Mouse (Mus musculus): ENCODE measurements around the gene Cyp2a4. TPM values are rescaled to one million over a fixed set of nuclear protein-coding genes. Genes with fewer than 3 reads are reported as not detected.
"Not testable (repeated sequence)": the region's sequence is repeated elsewhere in the genome, so short reads cannot be mapped to it uniquely, and the experiment has no call there.

Gene Cyp2a4
- polyA plus RNA-seq (2015; fragmentation: Nextera tagmentation; extraction: Ambion mirVana) = not detected in 2 replicates

DNA sequence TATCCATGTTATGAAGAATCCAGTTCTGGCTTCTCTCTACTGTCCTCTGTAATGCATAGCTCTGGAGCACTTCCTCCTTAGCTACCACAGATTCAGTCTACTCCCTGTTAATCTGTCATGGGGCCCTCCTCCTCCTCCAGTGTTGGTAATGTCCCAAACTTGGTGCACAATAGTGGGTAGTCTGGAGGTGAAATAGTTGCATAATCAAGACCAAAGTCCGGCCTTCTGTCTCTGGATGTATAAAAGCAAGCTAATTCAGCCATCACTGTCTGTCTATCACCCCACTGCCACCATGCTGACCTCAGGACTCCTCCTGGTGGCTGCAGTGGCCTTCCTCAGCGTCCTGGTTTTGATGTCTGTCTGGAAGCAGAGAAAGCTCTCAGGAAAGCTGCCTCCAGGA, at the start of gene Cyp2a4:
Cyp2a4 (plus strand) TSS at position 244 of the 400 bp plus-strand sequence.
- 33% methylated on average over 2 of the region's 2 CpGs for WGBS (ENCODE audit: insufficient replicate concordance)
- not testable (repeated sequence) for H3K36me3 ChIP-seq; H3K27ac ChIP-seq; H3K9ac ChIP-seq; DNase-seq; H3K4me3 ChIP-seq (replicated peaks); H3K4me1 ChIP-seq (replicated peaks); ATAC-seq (ENCODE audit: low read depth); H3K4me2 ChIP-seq; H3K27me3 ChIP-seq; H3K9me3 ChIP-seq (replicated peaks)

DNA sequence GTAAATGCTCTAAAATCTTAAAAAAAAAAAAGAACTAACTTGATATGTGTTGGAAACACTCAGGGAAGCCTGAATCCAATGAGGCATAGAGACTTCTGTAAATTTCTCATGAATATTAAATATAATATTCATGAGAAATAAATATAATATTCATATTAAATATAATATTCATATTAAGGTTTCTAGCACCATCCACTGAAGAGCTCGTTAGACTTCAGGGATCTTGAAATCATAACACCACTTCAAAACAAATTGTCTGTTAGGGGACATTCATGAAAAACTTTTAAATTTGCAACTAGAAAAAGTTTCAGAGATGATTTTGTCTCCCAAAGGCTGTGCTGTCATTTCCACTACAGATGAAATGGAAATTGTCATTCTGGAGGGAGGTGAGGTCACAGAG, 46.9 kb upstream of the Cyp2a4 start, which contains the start of gene Vmn1r184:
Vmn1r184 (plus strand) TSS at position 301 of the 400 bp plus-strand sequence.
- not testable (repeated sequence) for H3K9ac ChIP-seq; DNase-seq; H3K4me1 ChIP-seq (replicated peaks); H3K4me2 ChIP-seq; H3K9me3 ChIP-seq (replicated peaks); H3K27me3 ChIP-seq; H3K27ac ChIP-seq; ATAC-seq (ENCODE audit: low read depth); H3K4me3 ChIP-seq (replicated peaks); H3K36me3 ChIP-seq
- WGBS (ENCODE audit: insufficient replicate concordance) = 54% methylated on average over 1 of the region's 1 CpGs

DNA sequence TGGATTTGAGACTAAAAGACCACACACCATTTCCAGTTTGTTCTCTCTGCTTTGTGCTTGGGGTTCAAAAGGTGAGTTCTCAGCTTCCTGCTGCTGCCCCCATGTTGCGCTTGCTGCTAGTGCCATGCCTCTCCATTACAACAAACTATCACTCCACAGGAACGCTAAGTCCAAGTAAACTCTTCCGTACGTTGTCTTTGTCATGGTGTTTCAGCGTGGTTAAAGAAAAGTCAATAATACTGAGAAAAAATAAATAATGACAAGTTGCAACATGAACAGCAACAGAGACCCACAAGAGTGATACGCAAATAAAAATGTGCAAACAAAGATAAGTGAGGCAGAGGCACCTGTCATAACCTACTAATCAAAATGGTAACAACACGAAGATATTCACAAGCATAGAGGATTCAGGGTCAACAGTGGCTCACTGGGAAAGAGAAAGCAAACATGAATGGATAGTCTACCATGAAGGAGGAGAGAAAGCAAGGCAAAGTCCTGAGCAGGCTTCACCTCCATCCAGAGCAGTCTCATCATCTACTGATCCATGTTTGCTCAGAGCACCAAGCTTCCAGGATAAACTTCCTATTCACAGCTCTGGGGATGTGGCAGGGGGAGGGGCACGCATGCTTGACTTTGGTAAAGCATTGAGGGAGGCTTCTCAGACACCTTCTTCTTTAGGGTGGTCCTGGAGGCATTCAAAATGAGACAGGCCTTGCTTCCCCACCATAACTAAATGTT, 3.4 kb upstream of the Cyp2a4 start:
- H3K27ac ChIP-seq; H3K9ac ChIP-seq; H3K36me3 ChIP-seq; H3K4me3 ChIP-seq (replicated peaks); ATAC-seq (ENCODE audit: low read depth); DNase-seq; H3K4me1 ChIP-seq (replicated peaks); H3K9me3 ChIP-seq (replicated peaks); H3K27me3 ChIP-seq; H3K4me2 ChIP-seq: not testable (repeated sequence)
- WGBS (ENCODE audit: insufficient replicate concordance) = 65% methylated on average over 8 of the region's 8 CpGs

DNA sequence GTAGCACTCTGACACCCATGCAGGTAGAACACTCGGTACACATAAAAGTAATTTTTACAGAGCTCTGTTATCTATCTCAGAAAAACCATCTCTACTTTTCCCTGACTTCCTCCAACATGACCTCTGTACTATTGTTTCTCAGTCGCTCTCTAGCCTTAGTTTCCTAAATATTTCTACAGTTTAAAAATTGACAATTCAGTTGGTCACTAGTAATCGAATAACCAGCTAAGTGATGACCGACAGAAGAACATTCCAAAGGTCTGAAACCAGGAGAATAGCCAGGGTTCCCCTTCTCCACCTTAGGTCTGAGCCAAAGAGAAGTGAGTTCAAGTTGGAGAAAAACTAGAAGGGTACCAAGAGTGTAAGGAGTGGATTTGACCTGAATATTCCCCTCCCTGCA, 4.8 kb downstream of the Cyp2a4 start:
- H3K27me3 ChIP-seq; H3K4me3 ChIP-seq (replicated peaks); H3K36me3 ChIP-seq; H3K9me3 ChIP-seq (replicated peaks); H3K4me2 ChIP-seq; H3K27ac ChIP-seq; H3K9ac ChIP-seq; H3K4me1 ChIP-seq (replicated peaks); DNase-seq; ATAC-seq (ENCODE audit: low read depth): not testable (repeated sequence)
- 61% methylated on average over 4 of the region's 4 CpGs for WGBS (ENCODE audit: insufficient replicate concordance)

DNA sequence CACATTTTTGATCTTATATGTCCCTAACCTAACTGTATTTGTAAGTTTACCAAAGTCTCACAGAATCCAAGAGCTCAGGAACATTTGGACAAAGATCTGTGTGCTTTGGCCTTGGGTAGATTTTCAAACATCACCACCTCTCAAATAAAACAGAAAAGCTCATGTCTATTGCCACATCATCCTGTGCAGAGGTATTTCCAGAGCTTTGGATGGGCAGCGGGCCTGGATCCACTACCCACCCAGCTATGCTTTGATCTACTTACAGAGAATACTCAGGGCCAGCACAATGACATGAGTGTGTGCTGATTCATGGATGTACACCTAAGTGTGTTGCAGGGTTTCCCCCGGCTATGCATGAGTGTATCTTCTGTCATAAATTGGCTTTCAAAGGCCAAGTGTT, 8.2 kb downstream of the Cyp2a4 start:
- H3K4me2 ChIP-seq; ATAC-seq (ENCODE audit: low read depth); H3K4me1 ChIP-seq (replicated peaks); H3K9me3 ChIP-seq (replicated peaks); H3K27me3 ChIP-seq; H3K36me3 ChIP-seq; H3K9ac ChIP-seq; DNase-seq; H3K27ac ChIP-seq; H3K4me3 ChIP-seq (replicated peaks): not testable (repeated sequence)
- WGBS (ENCODE audit: insufficient replicate concordance) = 58% methylated on average over 2 of the region's 2 CpGs

- not testable (repeated sequence) for H3K4me2 ChIP-seq; H3K27me3 ChIP-seq; H3K4me3 ChIP-seq (replicated peaks); DNase-seq; H3K36me3 ChIP-seq; H3K27ac ChIP-seq; H3K4me1 ChIP-seq (replicated peaks); ATAC-seq (ENCODE audit: low read depth); H3K9ac ChIP-seq; H3K9me3 ChIP-seq (replicated peaks)
- WGBS (ENCODE audit: insufficient replicate concordance) = 68% methylated on average over 4 of the region's 4 CpGs
These were observed 8.8 kb downstream of the Cyp2a4 start for GRCm38 (mm10) chr7:26315809-26316208.

- not testable (repeated sequence) for H3K9me3 ChIP-seq (replicated peaks); H3K27ac ChIP-seq; H3K4me1 ChIP-seq (replicated peaks); ATAC-seq (ENCODE audit: low read depth); H3K4me3 ChIP-seq (replicated peaks); H3K36me3 ChIP-seq; H3K9ac ChIP-seq; H3K4me2 ChIP-seq; DNase-seq; H3K27me3 ChIP-seq
- 46% methylated on average over 3 of the region's 3 CpGs for WGBS (ENCODE audit: insufficient replicate concordance)
These were observed 13.4 kb downstream of the Cyp2a4 start for GRCm38 (mm10) chr7:26320361-26320760.

- ATAC-seq (ENCODE audit: low read depth); H3K27me3 ChIP-seq; DNase-seq: not testable (repeated sequence)
These were observed 43.2 kb downstream of the Cyp2a4 start for GRCm38 (mm10) chr7:26350177-26350576.

GRCm38 (mm10) chr7:26352258-26352657, 45.3 kb downstream of the Cyp2a4 start:
- not testable (repeated sequence) for DNase-seq; ATAC-seq (ENCODE audit: low read depth); H3K4me1 ChIP-seq (replicated peaks); H3K27ac ChIP-seq; H3K4me2 ChIP-seq; H3K36me3 ChIP-seq; H3K27me3 ChIP-seq; H3K4me3 ChIP-seq (replicated peaks); H3K9me3 ChIP-seq (replicated peaks); H3K9ac ChIP-seq
- 46% methylated on average over 3 of the region's 3 CpGs for WGBS (ENCODE audit: insufficient replicate concordance)

More at GRCm38 (mm10) chr7:26350177-26350576, 43.2 kb downstream of the Cyp2a4 start:
- not testable (repeated sequence) for H3K4me3 ChIP-seq (replicated peaks); H3K9me3 ChIP-seq (replicated peaks); H3K27ac ChIP-seq; H3K36me3 ChIP-seq; H3K9ac ChIP-seq; H3K4me1 ChIP-seq (replicated peaks); H3K4me2 ChIP-seq

GRCm38 (mm10) chr7:26356719-26357118, 49.8 kb downstream of the Cyp2a4 start:
- H3K27me3 ChIP-seq = not testable (repeated sequence)

More at GRCm38 (mm10) chr7:26356719-26357118, 49.8 kb downstream of the Cyp2a4 start:
- H3K36me3 ChIP-seq; ATAC-seq (ENCODE audit: low read depth); H3K4me2 ChIP-seq; H3K4me3 ChIP-seq (replicated peaks); H3K4me1 ChIP-seq (replicated peaks); H3K27ac ChIP-seq; H3K9me3 ChIP-seq (replicated peaks); DNase-seq; H3K9ac ChIP-seq: not testable (repeated sequence)
- 68% methylated on average over 6 of the region's 6 CpGs for WGBS (ENCODE audit: insufficient replicate concordance)

Measured in liver, embryonic 13.5 days (tissue).